Mouse (Mus musculus): Measurements from ENCODE around the gene Dcst1. TPM values are rescaled to one million over a fixed set of nuclear protein-coding genes. Genes with fewer than 3 reads are reported as not detected.

The Dcst1 gene
- polyA plus RNA-seq, 2 experiments: 0.11 to 0.18 TPM

DNA sequence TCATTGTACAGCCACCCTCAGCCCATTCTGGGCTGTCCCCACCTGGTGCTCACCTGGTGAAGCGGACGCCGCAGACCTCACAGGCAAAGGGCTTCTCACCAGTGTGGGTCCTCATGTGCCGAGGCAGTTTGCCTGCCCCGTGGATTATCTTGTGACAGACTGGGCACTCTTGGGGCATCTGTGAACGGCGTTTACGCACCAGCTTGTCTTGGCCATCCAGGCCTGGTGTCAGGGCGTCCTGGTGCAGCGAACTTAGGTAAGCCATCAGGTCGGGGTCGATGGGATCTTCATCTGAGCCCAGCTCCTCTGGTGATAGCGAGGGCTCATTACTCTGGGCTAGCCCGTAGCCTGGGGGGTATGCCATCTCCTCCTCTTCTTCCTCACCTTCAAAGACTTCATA lies 15.2 kb upstream of the Dcst1 start:
- Histone ChIP-seq H3K9ac (ENCODE audit: low read depth, low read length, severe bottlenecking) (no peak overlapping the region), H3K36me3 (ENCODE audit: control insufficient read depth, insufficient read depth, low read length) (no peaks in the 10 kb centered on the region), H3K9me3 (ENCODE audit: control insufficient read depth, low read length) (no peaks in the 10 kb centered on the region), H3K4me1 (ENCODE audit: control insufficient read depth, insufficient read depth, low read length) (peaks cover 16% of the 10 kb centered on the region), H3K4me2 (replicated peaks; ENCODE audit: low read depth, low read length, severe bottlenecking) (no peak overlapping the region), H3K27ac (replicated peaks; ENCODE audit: low read depth, low read length) (no peak overlapping the region), H3K4me3 (replicated peaks; ENCODE audit: low read length) (no peak overlapping the region), H3K27me3 (ENCODE audit: control insufficient read depth, insufficient read depth, low read length) (no peaks in the 10 kb centered on the region)
- WGBS: 96% methylated on average over 14 of the region's 14 CpGs
- DNase-seq (ENCODE audit: low spot score) (no peak), ATAC-seq (ENCODE audit: low FRiP score, low read depth) (no peak)
- TF ChIP-seq POLR2A (IDR thresholded peaks at IDR 0.05; ENCODE audit: borderline replicate concordance, extremely low read depth, insufficient read depth, insufficient read length): no peak

DNA sequence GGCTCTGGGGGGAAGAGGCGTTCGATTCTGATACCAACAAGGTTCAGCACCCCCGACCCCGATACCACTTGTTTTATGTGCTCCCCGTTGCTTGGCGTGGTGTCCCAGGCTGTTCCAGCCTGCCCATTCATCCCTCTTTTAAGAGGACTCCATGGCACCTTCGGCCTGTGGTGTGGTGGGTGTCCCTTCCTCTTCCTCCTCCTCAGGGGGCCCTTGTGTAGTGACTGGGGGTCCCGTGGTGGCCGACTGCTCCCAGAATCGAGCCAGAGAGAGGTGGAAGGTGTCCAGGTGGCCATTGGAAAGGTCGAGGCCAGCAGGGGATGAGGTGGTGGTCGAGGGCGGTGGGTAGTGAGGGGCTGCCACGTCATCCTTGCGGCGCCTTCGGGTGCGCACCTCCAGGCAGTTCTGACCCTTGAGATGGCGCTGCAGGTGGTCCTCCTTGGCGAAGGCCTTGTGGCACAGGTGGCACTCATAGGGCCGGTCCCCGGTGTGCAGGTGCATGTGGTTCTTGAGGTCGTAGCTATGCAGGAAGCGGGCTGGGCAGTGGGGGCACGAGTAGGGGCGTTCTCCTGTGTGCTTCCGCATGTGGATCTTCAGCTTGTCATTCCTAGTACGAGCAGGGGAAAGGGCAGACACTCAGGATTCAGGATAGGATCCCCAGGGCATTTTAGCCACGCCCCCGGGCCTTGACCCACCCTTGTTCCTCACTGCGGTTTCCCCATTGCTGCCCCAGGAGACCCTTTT lies 14.5 kb upstream of the Dcst1 start:
- H3K9me3 ChIP-seq (ENCODE audit: control insufficient read depth, low read length): no peaks in the 10 kb centered on the region
- no peaks in the 10 kb centered on the region for H3K27me3 ChIP-seq (ENCODE audit: control insufficient read depth, insufficient read depth, low read length)
- DNase-seq (ENCODE audit: low spot score): no peak
- peaks cover 12% of the 10 kb centered on the region for H3K4me1 ChIP-seq (ENCODE audit: control insufficient read depth, insufficient read depth, low read length)
- no peak for TF ChIP-seq POLR2A (IDR thresholded peaks at IDR 0.05; ENCODE audit: borderline replicate concordance, extremely low read depth, insufficient read depth, insufficient read length)
- H3K4me2 ChIP-seq (replicated peaks; ENCODE audit: low read depth, low read length, severe bottlenecking): no peak overlapping the region
- H3K36me3 ChIP-seq (ENCODE audit: control insufficient read depth, insufficient read depth, low read length): no peaks in the 10 kb centered on the region
- H3K27ac ChIP-seq (replicated peaks; ENCODE audit: low read depth, low read length): no peak overlapping the region
- H3K9ac ChIP-seq (ENCODE audit: low read depth, low read length, severe bottlenecking): no peak overlapping the region
- H3K4me3 ChIP-seq (replicated peaks; ENCODE audit: low read length): no peak overlapping the region
- ATAC-seq (ENCODE audit: low FRiP score, low read depth): no peak
- 88% methylated on average over 30 of the region's 31 CpGs for WGBS

DNA sequence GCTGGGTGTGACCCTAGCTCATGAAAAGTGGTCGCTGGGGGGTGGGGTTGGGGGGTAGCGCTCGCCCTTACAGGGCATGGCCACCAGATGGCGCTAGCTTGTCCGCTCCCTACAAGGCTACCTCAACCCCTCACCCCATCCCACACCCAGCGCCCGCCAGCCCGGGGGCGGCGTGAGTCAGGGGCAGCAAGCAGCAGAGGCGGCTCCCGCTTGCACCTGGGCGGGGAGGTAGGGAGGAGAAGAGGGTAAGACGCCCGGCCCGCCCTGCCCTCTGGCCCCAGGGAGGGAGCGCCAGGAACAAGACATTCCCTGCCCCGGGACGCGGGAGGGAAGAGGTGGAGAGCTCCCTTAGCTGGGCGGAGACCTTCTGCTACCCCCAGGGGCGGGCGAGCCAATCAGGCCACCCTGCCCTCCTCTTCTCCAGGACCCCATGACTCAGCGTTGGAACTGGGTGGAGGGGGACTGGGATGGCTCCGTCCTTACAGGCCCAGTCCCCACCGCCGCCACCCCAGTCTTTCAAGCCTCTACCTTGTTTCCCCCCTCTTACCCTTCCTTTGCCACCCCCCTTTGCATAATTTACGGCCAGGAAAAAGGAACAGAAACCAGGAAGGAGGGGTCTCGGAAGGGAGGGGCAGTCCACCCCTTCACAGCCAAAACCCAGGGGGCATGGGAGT lies 13.5 kb upstream of the Dcst1 start:
- Histone ChIP-seq H3K27ac (replicated peaks; ENCODE audit: low read depth, low read length) (no peak overlapping the region), H3K9ac (ENCODE audit: low read depth, low read length, severe bottlenecking) (peak overlapping the region; percentile 57), H3K27me3 (ENCODE audit: control insufficient read depth, insufficient read depth, low read length) (no peaks in the 10 kb centered on the region), H3K4me1 (ENCODE audit: control insufficient read depth, insufficient read depth, low read length) (peaks cover 10% of the 10 kb centered on the region), H3K4me3 (replicated peaks; ENCODE audit: low read length) (peak overlapping the region; percentile 41), H3K4me2 (replicated peaks; ENCODE audit: low read depth, low read length, severe bottlenecking) (peak overlapping the region; percentile 65), H3K9me3 (ENCODE audit: control insufficient read depth, low read length) (no peaks in the 10 kb centered on the region), H3K36me3 (ENCODE audit: control insufficient read depth, insufficient read depth, low read length) (no peaks in the 10 kb centered on the region)
- ATAC-seq (ENCODE audit: low FRiP score, low read depth) (peak; percentile 94), DNase-seq (ENCODE audit: low spot score) (peak; percentile 85)
- under 1% methylated on average over 20 of the region's 29 CpGs for WGBS
- TF ChIP-seq POLR2A (IDR thresholded peaks at IDR 0.05; ENCODE audit: borderline replicate concordance, extremely low read depth, insufficient read depth, insufficient read length): no peak

DNA sequence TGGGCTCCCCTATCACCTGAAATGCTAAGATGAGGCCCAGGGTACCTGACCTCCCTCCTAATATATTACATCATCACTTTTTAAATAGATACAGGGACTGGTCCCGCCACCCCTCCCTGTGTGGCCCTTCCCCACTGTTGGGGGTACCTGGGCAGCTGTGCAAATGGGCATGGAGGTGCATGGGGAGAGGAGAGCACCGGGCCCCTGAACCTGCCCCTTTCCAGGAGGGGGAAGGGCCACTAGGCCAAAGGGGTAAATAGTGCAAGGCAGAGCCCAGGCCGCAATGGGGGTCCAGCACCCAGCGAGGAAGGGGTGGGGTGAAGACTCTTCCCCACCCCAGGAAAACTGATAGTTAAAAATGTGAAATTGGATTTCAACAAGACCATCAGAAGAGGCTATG lies 12.8 kb upstream of the Dcst1 start:
- ATAC-seq (ENCODE audit: low FRiP score, low read depth) (0 out of 2 replicates have a peak, but pooled peaks have one; percentile 1), DNase-seq (ENCODE audit: low spot score) (no peak)
- no peak for TF ChIP-seq POLR2A (IDR thresholded peaks at IDR 0.05; ENCODE audit: borderline replicate concordance, extremely low read depth, insufficient read depth, insufficient read length)
- 67% methylated on average over 4 of the region's 4 CpGs for WGBS
- H3K9me3 ChIP-seq (ENCODE audit: control insufficient read depth, low read length): no peaks in the 10 kb centered on the region
- H3K9ac ChIP-seq (ENCODE audit: low read depth, low read length, severe bottlenecking): peak overlapping the region; percentile 57; the same call in 1 of the 2 replicates
- no peak overlapping the region for H3K27ac ChIP-seq (replicated peaks; ENCODE audit: low read depth, low read length)
- no peaks in the 10 kb centered on the region for H3K27me3 ChIP-seq (ENCODE audit: control insufficient read depth, insufficient read depth, low read length)
- peaks cover 10% of the 10 kb centered on the region for H3K4me1 ChIP-seq (ENCODE audit: control insufficient read depth, insufficient read depth, low read length)
- peak overlapping the region; percentile 65 for H3K4me2 ChIP-seq (replicated peaks; ENCODE audit: low read depth, low read length, severe bottlenecking)
- H3K36me3 ChIP-seq (ENCODE audit: control insufficient read depth, insufficient read depth, low read length): no peaks in the 10 kb centered on the region
- H3K4me3 ChIP-seq (replicated peaks; ENCODE audit: low read length): peak overlapping the region; percentile 41; the same call in 1 of the 2 replicates

DNA sequence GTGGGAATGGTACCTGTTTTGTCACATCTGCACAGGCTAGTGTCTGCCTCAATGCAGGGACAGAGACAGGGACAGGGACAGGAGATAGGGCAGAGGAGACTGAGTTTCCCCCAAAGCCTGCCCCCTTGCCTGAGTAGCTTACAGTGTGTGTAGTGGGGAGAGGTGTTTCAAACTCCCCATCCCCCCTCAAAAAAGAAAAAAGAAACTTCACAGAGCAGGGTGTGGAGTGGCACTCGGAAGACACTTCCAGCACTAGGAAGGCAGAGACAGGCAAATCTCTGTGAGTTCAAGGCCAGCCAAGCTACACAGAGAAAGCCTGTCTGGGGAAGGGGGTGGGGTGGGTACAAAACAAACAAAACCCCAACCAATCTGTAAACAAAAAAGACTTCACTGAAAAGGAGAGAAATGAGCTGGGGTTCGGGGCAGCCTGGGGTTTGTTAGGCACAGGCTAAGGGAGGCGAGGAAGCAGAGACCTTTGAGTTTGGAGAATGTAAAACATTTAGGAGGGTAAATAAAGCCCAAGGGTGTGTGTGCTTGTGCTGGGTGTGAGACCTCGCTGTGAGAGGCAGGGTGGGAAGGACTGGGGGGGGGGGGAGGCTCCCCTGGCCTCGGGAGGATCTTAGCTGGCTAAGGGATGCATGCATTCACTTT lies 8.7 kb upstream of the Dcst1 start:
- peaks cover 6% of the 10 kb centered on the region for H3K4me1 ChIP-seq (ENCODE audit: control insufficient read depth, insufficient read depth, low read length)

More for the DNA sequence above, 8.7 kb upstream of the Dcst1 start:
- Histone ChIP-seq H3K27ac (replicated peaks; ENCODE audit: low read depth, low read length) (no peak overlapping the region), H3K36me3 (ENCODE audit: control insufficient read depth, insufficient read depth, low read length) (no peaks in the 10 kb centered on the region), H3K4me3 (replicated peaks; ENCODE audit: low read length) (no peak overlapping the region), H3K9me3 (ENCODE audit: control insufficient read depth, low read length) (no peaks in the 10 kb centered on the region), H3K27me3 (ENCODE audit: control insufficient read depth, insufficient read depth, low read length) (no peaks in the 10 kb centered on the region), H3K4me2 (replicated peaks; ENCODE audit: low read depth, low read length, severe bottlenecking) (no peak overlapping the region), H3K9ac (ENCODE audit: low read depth, low read length, severe bottlenecking) (no peak overlapping the region)
- ATAC-seq (ENCODE audit: low FRiP score, low read depth) (no peak), DNase-seq (ENCODE audit: low spot score) (no peak)
- WGBS: 44% methylated on average over 5 of the region's 5 CpGs
- TF ChIP-seq POLR2A (IDR thresholded peaks at IDR 0.05; ENCODE audit: borderline replicate concordance, extremely low read depth, insufficient read depth, insufficient read length): no peak

Measured in limb, embryonic 14.5 days (tissue).